Mouse (Mus musculus) left cerebral cortex, postnatal 4 days (tissue): ENCODE results near the gene Sestd1. TPM values are rescaled to one million over a fixed set of nuclear protein-coding genes. Genes with fewer than 3 reads are reported as not detected.

Experiments used
- DNase-seq: peaks from one replicate; pipeline ENCODE4 v3.0.0-alpha.2; 2022
- intact Hi-C: fragments of 180-260 bp; cut with DNase I; formaldehyde crosslinking; loops from one replicate; pipeline ENCODE4 v1.15.1; 2025
- total RNA-seq, 2 experiments: library from RNA; stranded (reverse); gene quantifications; 2 replicates each; pipeline ENCODE4 v1.2.3; 2021

Sestd1 gene
- total RNA-seq, 2 experiments from 2014 or later, result 128 to 132 TPM

GRCm38 (mm10) chr2:77146968-77147367 lies 133.4 kb downstream of the Sestd1 start:
- no peak for DNase-seq
- intact Hi-C loops, result no loop called here

- no peak for DNase-seq
- intact Hi-C loops, result no loop called here
Measured at GRCm38 (mm10) chr2:77146291-77146690, 134.1 kb downstream of the Sestd1 start.

GRCm38 (mm10) chr2:77143536-77143935 lies 136.9 kb downstream of the Sestd1 start:
- no peak for DNase-seq
- intact Hi-C loops, result no loop called here

GRCm38 (mm10) chr2:77138879-77139278 lies 141.5 kb downstream of the Sestd1 start:
- DNase-seq, result no peak
- intact Hi-C loops, result no loop called here

- intact Hi-C loops, result no loop called here
- DNase-seq, result no peak
Measured at GRCm38 (mm10) chr2:77134906-77135305, 145.5 kb downstream of the Sestd1 start.

- intact Hi-C loops, result no loop called here
- DNase-seq, result no peak
Measured at GRCm38 (mm10) chr2:77133407-77133806, 147.0 kb downstream of the Sestd1 start.

Other genes with a start within 250 kb of the Sestd1 start
- 10 to 100 TPM; 16.8 to 18.3 TPM for gene Ccdc141, start 110.0 kb downstream of the Sestd1 start, total RNA-seq